Mouse (Mus musculus): ENCODE data around the gene Unc93b1. TPM values are rescaled to one million over a fixed set of nuclear protein-coding genes. Genes with fewer than 3 reads are reported as not detected.
A peak's percentile ranks its signal among the peaks of the same experiment; 100 is the strongest.

Unc93b1 gene
- polyA plus RNA-seq, 1 experiment from 2014 or later, result 6.9 TPM

DNA sequence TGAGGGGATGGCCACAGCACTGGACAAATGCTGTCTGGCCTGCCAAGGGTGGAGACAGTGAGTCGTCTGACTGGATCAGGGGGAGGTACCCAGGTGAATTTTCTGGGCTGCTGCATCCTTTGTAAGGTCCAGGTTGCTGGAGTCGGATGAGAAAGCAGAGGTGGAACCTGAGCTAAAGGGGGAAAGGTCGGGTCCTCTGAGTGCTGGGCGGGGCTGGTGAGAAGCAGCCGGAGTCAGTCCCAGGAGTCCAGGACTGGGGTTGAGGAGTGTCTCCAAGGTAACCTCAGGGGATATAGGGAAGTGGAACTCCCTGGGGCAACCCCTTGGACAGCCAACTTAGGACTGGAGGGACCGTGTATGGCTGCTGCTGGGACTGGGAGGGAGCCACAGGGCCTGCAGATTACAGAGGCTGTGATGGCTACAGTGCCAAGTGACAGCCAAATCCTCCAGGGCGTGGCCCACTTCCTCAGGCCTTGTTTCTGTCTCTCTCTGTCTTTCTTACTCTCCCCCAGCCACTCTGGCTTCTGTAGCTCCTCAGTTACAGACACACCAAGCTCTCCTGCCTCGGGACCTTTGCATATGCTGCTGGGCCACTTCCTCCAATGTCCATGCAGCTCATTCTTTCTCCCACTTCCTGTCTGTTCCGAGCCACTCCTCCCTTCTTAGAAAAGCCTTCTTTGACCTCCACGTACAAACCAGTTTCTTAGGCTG is 12.2 kb upstream of the Unc93b1 start:
- Histone ChIP-seq H3K9me3 (no peaks in the 10 kb centered on the region), H3K36me3 (no peaks in the 10 kb centered on the region), H3K27ac (replicated peaks) (no peak overlapping the region), H3K4me2 (replicated peaks) (no peak overlapping the region), H3K4me3 (no peak overlapping the region), H3K4me1 (no peaks in the 10 kb centered on the region), H3K9ac (replicated peaks) (no peak overlapping the region), H3K27me3 (no peaks in the 10 kb centered on the region)
- WGBS, result 49% methylated on average over 10 of the region's 10 CpGs
- ATAC-seq (replicated peaks), result no peak

DNA sequence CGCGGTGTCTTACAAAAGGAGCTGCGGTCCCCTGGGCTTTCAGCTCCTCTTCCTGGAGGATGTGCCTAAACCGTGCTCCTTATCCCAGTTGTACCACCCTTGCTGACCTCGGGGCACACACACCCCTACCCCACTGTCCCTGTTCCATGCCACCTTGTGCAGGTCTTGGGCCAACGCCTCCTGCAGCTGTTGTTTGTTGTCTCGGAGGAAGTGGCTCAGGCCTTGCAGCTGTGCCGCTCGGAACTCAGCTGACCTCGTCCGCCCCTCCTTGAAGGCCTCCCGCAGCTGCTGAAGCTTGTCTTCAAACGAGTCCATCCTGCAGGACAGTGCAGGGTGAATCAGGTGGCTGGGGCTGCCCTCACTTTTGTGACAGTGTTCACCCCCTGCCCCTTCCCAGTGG is 11.4 kb upstream of the Unc93b1 start:
- no peaks in the 10 kb centered on the region for H3K27me3 ChIP-seq
- ATAC-seq (replicated peaks), result no peak
- no peak overlapping the region for H3K27ac ChIP-seq (replicated peaks)
- no peaks in the 10 kb centered on the region for H3K4me1 ChIP-seq
- H3K9me3 ChIP-seq, result no peaks in the 10 kb centered on the region
- H3K4me2 ChIP-seq (replicated peaks), result no peak overlapping the region
- H3K9ac ChIP-seq (replicated peaks), result no peak overlapping the region
- WGBS, result 63% methylated on average over 13 of the region's 13 CpGs
- no peak overlapping the region for H3K4me3 ChIP-seq
- no peaks in the 10 kb centered on the region for H3K36me3 ChIP-seq

DNA sequence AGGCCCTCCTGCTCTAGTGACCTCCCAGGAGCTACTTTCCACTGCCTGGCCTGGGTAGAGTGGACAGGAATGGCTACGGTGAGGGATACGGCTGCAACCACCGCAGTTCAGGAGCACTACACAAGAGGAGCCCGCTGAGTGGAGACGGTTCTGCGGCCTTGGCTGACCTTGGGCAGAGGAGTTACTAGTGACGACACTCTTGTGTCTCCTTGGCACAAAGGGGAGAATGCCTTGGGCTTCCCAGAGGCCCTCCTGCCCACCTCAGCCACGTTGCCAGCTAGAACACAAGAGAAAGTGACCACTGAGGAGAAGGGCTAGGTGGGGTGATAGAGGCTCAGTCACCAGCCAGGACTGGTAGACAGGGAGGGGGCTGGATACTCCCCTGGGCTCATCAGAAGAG is 10.8 kb upstream of the Unc93b1 start:
- Histone ChIP-seq H3K9ac (replicated peaks) (no peak overlapping the region), H3K9me3 (no peaks in the 10 kb centered on the region), H3K4me3 (no peak overlapping the region), H3K4me2 (replicated peaks) (no peak overlapping the region), H3K36me3 (no peaks in the 10 kb centered on the region), H3K4me1 (peaks cover 4% of the 10 kb centered on the region), H3K27me3 (no peaks in the 10 kb centered on the region), H3K27ac (replicated peaks) (no peak overlapping the region)
- ATAC-seq (replicated peaks), result no peak
- 83% methylated on average over 8 of the region's 8 CpGs for WGBS

DNA sequence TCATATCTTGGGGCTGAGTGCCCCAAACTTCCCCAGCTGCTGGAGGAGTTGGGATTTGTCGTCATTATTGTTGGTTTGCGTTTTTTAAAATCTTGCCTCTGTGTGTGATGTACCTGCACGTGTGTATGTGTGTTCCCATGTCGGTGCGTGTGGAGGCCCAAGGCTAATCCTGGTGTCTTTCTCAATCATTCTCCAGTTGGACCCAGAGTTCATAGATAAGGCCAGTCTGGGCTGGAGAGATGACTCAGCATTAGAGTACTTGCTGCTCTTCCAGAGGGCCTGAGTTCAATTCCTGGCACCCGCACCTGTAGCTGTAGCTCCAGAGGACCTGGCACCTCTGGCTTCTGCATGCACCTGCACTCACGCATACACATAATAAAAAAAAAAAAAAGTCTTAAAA is 10.1 kb upstream of the Unc93b1 start:
- no peaks in the 10 kb centered on the region for H3K36me3 ChIP-seq
- no peak for ATAC-seq (replicated peaks)
- no peak overlapping the region for H3K9ac ChIP-seq (replicated peaks)
- H3K4me2 ChIP-seq (replicated peaks), result no peak overlapping the region
- no peaks in the 10 kb centered on the region for H3K27me3 ChIP-seq
- WGBS, result 92% methylated on average over 7 of the region's 7 CpGs
- H3K4me3 ChIP-seq, result no peak overlapping the region
- H3K27ac ChIP-seq (replicated peaks), result no peak overlapping the region
- no peaks in the 10 kb centered on the region for H3K9me3 ChIP-seq
- H3K4me1 ChIP-seq, result peaks cover 9% of the 10 kb centered on the region

DNA sequence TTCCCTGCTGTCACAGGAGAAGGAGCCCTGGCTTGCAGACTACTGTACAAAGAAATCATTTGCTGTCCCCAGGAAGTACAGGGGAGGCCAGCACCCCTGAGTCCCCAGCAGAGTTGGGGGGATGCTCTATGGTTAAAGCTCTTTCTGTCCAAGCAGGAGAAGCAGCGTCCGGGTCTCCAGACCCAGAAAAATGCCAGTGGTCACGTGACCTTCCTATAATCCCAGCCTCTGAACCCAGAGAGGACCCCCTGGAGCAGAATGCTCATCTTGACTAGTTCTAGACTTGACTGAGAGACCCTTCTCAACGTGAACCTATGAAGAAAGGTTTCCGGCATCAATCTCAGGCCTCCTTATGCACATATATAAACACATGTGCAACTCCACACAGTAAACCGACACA is 9.1 kb upstream of the Unc93b1 start:
- Histone ChIP-seq H3K9me3 (no peaks in the 10 kb centered on the region), H3K9ac (replicated peaks) (no peak overlapping the region), H3K27me3 (no peaks in the 10 kb centered on the region), H3K4me3 (no peak overlapping the region), H3K36me3 (no peaks in the 10 kb centered on the region), H3K4me2 (replicated peaks) (no peak overlapping the region), H3K27ac (replicated peaks) (no peak overlapping the region), H3K4me1 (peaks cover 18% of the 10 kb centered on the region)
- WGBS, result 81% methylated on average over 6 of the region's 6 CpGs
- no peak for ATAC-seq (replicated peaks)

DNA sequence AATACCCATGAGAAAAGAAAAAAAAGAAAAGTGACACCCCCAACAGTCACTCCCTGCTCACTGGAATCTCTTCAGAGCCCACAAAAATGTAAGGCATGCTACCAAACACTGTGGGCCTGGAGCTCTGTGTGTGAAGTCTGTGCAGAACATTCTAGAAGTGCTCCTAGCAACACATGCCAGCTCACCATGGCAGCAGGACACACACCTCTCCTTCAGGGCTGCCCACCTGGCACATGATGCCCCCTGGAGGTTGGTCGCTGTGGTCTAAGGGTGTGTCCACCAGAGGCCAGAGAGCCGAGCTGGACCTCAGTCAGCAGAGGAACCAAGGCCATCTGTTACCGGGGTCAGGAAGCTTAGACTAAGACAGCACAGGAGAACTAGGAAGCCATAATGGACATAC is 8.7 kb upstream of the Unc93b1 start:
- Histone ChIP-seq H3K27ac (replicated peaks) (no peak overlapping the region), H3K9me3 (no peaks in the 10 kb centered on the region), H3K4me1 (peaks cover 19% of the 10 kb centered on the region), H3K36me3 (no peaks in the 10 kb centered on the region), H3K27me3 (no peaks in the 10 kb centered on the region), H3K4me3 (no peak overlapping the region), H3K4me2 (replicated peaks) (no peak overlapping the region), H3K9ac (replicated peaks) (no peak overlapping the region)
- no peak for ATAC-seq (replicated peaks)
- 81% methylated on average over 3 of the region's 3 CpGs for WGBS

DNA sequence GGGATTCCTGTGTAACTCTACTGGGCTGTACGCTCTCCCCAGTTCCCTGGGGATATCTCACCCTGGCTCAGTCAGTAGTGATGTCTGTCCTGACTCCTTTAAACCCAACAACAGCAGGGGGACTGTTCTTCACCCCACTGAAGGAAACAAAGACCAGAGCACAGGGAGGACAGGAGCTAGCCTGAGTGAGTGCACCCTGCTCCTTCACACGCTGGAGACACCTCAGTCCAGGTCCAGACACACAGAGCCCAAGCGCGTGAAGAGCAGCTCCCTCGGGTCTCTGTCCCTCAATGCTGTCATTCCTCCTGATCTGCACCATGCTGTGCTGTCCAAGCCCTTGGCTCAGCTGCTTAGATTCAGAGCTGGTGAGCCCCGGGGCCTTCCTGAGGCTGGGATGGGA is 8.3 kb upstream of the Unc93b1 start:
- no peaks in the 10 kb centered on the region for H3K36me3 ChIP-seq
- WGBS, result 73% methylated on average over 6 of the region's 6 CpGs
- no peak overlapping the region for H3K4me3 ChIP-seq
- H3K4me2 ChIP-seq (replicated peaks), result no peak overlapping the region
- no peak overlapping the region for H3K9ac ChIP-seq (replicated peaks)
- ATAC-seq (replicated peaks), result no peak
- H3K9me3 ChIP-seq, result no peaks in the 10 kb centered on the region
- peaks cover 19% of the 10 kb centered on the region for H3K4me1 ChIP-seq
- H3K27ac ChIP-seq (replicated peaks), result no peak overlapping the region
- no peaks in the 10 kb centered on the region for H3K27me3 ChIP-seq

DNA sequence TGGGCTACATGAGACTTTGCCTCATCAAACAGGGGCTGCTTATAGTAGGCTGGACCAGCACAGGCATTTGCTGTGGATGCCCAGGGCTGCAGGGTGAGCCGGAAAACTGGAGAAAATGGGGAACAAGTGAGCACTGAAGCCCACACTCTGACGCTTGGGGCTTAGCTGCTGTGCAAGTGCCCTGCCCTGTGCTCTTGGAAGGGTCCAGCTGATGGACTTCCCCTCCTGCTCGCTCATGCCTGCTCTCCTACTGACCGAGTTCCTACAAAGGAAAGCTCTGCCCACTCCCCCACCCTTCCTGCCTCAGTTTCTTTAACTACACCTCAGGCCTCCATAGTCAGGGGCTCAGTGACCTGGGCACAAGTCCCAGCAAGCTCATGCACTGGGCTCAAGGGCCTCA is 7.0 kb upstream of the Unc93b1 start:
- Histone ChIP-seq H3K27ac (replicated peaks) (no peak overlapping the region), H3K4me2 (replicated peaks) (no peak overlapping the region), H3K36me3 (no peaks in the 10 kb centered on the region), H3K9ac (replicated peaks) (no peak overlapping the region), H3K9me3 (no peaks in the 10 kb centered on the region), H3K4me3 (no peak overlapping the region), H3K4me1 (peaks cover 19% of the 10 kb centered on the region), H3K27me3 (no peaks in the 10 kb centered on the region)
- ATAC-seq (replicated peaks), result no peak
- 93% methylated on average over 4 of the region's 4 CpGs for WGBS

DNA sequence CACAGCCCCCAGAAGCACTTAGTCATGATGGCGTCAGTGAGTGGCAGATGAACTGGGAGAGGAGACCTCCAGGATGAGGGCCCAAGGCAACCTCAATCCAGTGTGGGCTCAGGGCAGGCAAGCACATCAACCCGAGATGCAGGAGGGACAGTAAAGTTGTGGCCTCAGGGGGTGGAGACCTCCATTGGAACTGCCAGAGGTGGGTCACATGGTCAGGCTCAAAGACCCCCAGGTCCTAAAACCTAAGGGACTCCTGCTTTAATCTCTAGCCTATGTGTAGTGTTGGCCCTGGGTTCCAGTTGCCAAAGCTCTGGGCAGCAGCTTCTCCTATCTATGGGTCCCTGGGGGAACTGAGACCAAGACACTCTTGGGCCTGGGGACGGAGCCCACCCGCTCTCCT is 6.2 kb upstream of the Unc93b1 start:
- H3K9ac ChIP-seq (replicated peaks), result no peak overlapping the region
- no peak overlapping the region for H3K4me2 ChIP-seq (replicated peaks)
- 81% methylated on average over 4 of the region's 4 CpGs for WGBS
- no peaks in the 10 kb centered on the region for H3K36me3 ChIP-seq
- H3K27ac ChIP-seq (replicated peaks), result 0 out of 2 replicates have a peak overlapping the region, but pooled peaks have one; percentile 60
- no peaks in the 10 kb centered on the region for H3K27me3 ChIP-seq
- H3K9me3 ChIP-seq, result no peaks in the 10 kb centered on the region
- H3K4me1 ChIP-seq, result peaks cover 19% of the 10 kb centered on the region
- no peak for ATAC-seq (replicated peaks)
- H3K4me3 ChIP-seq, result no peak overlapping the region

DNA sequence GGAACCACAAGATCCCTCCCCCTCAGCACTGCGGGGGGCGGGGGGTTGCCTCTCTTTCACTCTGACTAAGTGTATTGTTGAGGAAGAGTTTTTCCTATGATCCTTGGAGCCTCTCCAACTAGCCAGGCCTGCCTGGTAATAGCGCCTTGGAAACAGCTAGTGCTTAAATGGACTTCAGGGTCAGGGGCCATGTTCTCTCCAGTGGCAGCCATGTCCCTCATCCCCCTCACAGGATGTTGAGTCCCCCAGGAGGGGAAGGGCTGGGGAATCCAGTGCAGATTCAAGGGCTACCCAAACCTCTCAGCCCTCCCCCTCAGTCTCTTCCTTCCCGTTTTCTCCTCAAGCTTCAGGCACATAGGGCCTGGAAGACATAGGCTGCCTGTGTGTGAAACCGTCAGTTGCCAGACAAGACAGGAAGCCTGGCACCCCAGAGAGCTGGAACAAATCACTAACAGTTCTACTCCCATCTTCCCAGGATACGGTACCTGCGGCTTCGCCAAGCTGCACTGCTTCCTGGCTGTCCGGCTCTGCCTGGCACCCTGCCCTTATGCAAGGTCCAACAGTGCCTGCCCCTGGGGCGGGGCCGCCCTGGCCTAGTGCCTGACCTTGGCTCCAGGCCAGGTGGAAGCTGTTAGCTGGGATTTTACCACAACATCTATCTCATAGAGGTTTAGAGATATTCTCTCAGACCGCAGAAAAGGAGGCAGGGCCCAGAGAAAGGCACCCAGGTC is 5.6 kb upstream of the Unc93b1 start, which contains the start of gene Aldh3b1:
Aldh3b1 (minus strand) TSS at position 598 of the 731 bp plus-strand sequence.
- WGBS, result 41% methylated on average over 12 of the region's 12 CpGs
- Histone ChIP-seq H3K27me3 (no peaks in the 10 kb centered on the region), H3K27ac (replicated peaks) (peak within 1 kb of the TSS; percentile 60), H3K9ac (replicated peaks) (no peak within 1 kb of the TSS), H3K4me3 (no peak within 1 kb of the TSS), H3K4me2 (replicated peaks) (no peak within 1 kb of the TSS), H3K9me3 (no peaks in the 10 kb centered on the region), H3K36me3 (no peaks in the 10 kb centered on the region), H3K4me1 (peaks cover 19% of the 10 kb centered on the region)
- peak; percentile 43; the same call in 1 of the 2 replicates for ATAC-seq (replicated peaks)

DNA sequence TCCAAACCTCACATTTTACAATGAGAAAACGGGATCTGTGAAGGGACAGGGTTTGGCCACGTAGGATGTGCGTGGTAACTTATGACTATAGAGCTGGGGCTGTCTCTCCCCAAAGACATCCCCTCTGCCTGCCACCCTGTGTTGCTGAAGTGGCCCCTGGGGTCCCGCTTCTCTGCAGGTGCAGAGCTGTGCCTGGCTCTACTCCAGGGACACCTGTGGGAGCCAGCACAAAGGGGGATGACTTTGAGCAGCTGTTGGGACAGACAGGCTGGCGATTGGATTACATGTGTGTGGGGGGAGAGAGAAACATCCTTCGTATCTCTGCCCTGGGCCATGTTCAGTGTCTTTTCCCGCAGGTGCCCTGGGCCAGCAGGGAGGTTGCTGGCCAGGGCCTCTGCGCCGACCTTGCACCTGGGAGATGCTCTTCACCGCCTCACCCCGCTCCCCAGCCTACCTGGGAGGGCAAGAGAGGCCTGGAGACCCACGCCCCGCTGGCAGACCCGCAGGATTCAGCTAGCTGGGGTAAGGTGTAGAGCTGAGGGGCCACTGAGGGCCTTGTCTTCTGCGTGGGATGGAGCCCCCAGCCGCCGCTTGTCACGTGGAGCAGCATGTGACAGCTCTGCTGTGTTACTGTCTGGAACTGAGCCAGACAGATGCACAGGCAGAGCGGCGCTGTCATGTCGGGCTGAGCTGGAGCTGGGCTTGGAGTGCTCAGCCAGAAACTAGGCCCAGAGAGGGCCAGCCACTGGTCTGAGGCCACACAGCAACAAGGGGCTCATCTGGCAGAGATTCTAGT is 4.5 kb upstream of the Unc93b1 start:
- Histone ChIP-seq H3K9ac (replicated peaks) (no peak overlapping the region), H3K36me3 (no peaks in the 10 kb centered on the region), H3K27me3 (peaks cover 4% of the 10 kb centered on the region; the same call in 1 of the 2 replicates), H3K27ac (replicated peaks) (0 out of 2 replicates have a peak overlapping the region, but pooled peaks have one; percentile 60), H3K4me3 (no peak overlapping the region), H3K4me1 (peaks cover 22% of the 10 kb centered on the region), H3K4me2 (replicated peaks) (no peak overlapping the region), H3K9me3 (no peaks in the 10 kb centered on the region)
- 69% methylated on average over 21 of the region's 21 CpGs for WGBS
- no peak for ATAC-seq (replicated peaks)

DNA sequence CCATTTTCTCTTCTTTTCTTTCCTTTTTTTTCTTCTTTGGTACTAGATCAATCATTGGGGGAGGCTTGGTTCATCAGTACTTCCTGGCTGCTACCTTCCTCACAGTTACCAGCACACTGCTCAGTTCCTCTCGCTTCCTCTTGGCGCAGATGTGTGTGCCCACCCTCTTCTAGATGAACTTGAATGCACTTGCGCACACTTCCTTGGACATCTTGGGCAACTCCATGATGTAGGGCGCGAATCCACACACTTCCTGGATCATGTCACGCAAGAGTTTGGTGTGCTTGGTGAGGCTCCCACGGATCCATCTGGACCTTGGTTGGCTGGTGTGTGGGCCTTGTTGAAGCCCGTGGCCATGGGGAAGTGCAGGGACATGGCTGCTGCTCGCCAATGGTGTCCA is 3.3 kb upstream of the Unc93b1 start:
- Histone ChIP-seq H3K9me3 (no peaks in the 10 kb centered on the region), H3K27me3 (peaks cover 4% of the 10 kb centered on the region; the same call in 1 of the 2 replicates), H3K36me3 (no peaks in the 10 kb centered on the region), H3K9ac (replicated peaks) (no peak overlapping the region), H3K4me2 (replicated peaks) (no peak overlapping the region), H3K4me3 (no peak overlapping the region), H3K27ac (replicated peaks) (no peak overlapping the region), H3K4me1 (peaks cover 32% of the 10 kb centered on the region)
- no peak for ATAC-seq (replicated peaks)
- WGBS, result 91% methylated on average over 9 of the region's 9 CpGs
